Mouse (Mus musculus): ENCODE data around the gene Hmga2.

Hmga2 gene

DNA sequence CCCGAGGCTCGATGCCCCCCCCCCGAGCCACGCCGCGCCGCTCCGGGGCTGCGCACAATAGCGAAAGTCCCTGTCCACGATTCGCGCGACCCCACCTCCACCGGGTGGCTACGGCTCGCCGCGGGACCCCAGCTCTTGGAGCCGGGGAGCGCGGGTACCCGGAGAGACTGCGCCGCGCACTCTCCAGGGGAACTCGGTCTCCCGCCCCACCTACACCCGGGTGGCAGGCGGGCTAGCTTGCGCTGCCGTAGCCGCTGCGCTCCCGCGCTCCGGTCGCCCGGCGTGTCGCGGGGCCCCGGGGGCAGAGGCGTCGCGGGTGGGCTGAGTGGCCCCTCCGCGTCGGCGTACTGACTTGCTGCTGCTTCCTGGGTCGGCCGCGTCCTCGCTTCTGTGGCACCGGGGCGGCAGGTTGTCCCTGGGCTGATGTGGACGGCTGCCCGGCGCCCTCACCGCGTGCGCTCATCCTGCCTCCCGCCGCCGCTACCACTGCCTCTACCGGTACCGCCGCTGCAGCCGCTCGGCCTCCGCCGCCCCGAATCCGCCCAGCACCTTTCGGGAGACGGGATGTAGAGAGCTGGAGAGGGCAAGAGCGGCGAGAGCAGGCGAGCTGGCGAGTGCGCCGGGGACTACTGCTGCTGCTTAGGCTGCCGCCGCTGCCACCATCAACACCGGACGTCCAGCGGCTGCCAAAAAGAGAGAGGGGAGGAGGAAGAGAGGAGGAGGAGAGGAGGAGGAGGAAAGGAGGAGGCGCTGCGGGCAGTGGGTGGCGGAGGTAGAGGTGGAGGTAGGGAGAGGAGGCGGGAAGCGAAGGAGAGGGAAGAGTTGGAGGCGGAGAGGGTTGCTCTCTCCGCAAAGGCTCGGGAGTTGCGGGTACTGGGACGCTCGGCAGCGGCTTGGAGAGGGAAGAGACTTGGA lies at the start of gene Hmga2:
Gene Hmga2 (minus strand): TSS at position 869 of the 915 bp plus-strand sequence.
- DNase-seq (ENCODE audit: low read depth, low spot score) = no peak

DNA sequence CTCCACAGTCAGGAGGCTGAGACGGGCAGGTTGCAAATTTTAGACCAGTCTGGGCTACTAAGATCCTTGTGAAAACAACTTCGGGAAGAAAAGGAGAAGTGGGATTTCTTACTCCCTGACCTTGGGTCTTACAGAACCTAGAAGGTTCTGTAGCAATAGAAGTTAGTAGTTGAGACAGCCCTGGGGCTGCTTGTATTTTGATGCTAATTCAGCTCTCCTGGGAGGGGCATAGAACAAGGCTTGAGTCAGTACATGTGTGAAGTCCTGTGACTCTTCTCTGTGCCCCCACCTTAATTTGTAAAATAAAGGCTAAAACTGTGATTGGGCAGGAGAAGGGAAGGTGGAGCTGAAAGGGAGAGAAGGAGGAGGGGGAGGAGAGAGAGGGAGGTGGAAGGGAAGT lies 46.7 kb upstream of the Hmga2 start:
- no peak for DNase-seq (ENCODE audit: low read depth, low spot score)

DNA sequence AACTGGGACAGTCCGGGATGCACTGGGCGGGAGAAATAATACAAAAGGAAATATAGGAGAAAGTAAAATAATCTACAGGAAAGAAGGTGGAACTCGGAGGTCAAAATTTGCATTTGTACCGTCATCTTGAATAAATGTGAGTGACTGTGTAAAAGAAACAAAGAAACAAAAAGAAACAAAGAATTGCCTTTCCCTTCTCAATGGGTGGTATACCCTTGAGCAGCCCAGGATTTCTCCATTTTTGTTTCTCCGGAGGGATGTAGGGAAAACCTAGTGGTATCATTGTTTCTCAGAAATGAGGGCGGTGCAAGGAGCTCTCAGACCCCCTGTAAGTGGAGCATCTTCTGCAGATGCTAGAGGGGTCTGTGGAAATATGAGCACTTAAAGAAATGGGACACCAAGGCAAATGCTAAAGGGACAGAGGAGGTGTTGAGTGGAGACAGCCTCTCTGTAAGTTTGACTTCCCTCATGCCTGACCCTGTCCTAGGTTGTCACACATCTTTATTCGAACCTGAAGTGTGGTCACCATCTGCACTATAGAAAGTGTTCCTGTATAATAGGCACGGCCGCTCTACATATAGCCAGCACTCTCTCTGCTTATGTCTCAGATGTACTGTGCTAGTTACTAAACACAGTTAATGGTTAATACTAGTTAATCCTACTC lies 45.8 kb upstream of the Hmga2 start:
- DNase-seq (ENCODE audit: low read depth, low spot score) = no peak

DNA sequence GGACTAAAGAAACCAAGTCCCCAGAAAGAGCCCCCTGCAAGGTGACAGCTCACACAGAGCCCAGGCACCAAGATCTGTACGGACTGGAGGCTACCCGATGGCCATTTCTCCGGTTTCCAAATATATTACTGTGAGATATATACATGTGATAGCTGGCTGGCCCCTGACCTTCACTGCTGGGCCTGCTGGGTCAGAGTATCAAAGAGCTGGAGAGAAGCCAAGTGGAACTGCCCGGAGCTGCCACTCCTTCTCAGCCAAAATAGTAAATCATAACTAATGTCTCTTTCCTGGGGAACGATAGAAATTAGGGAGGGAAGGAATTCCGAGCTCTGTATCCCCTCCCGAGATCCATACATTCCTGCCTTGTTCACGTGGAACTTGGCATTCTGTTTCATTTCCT lies 40.0 kb upstream of the Hmga2 start:
- DNase-seq (ENCODE audit: low read depth, low spot score) = no peak

DNA sequence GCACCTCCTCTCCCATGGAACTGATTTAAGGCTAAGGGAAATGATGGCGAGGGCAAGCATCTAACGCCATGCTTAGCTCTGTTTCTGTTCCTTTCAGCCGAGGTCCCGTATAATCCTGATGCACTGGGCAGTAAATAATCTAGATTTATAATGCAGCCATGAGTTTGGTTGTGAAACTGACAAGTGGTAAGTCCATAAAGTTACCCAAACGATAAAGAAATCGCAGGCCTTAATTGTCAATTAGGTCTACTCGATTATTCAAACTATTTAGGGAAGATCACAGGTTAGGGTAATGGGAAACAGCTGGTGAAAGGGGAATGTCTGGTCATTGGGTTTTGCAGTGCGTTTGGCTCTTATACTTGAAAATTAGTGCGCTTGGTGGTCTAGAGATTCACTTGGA lies 37.5 kb upstream of the Hmga2 start:
- DNase-seq (ENCODE audit: low read depth, low spot score) = no peak

DNA sequence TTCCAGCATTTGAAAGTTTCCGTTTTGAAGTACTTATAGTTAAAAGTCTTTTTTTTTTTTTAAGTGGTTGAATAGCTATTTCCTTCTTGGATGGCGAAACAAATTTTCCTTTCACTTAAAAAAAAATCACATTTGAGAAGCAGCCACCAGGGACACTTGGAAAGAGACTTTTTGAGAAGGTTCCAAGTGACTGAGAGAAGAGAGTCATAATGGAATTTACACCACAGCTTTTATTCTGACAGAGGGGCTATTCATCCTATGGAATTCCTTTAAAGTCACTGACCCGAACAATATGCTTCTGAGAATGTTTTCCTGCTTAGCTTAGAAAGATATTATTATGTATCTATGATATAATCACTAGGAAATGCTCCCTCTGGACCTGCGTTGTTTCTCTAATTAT lies 36.7 kb upstream of the Hmga2 start:
- no peak for DNase-seq (ENCODE audit: low read depth, low spot score)

DNA sequence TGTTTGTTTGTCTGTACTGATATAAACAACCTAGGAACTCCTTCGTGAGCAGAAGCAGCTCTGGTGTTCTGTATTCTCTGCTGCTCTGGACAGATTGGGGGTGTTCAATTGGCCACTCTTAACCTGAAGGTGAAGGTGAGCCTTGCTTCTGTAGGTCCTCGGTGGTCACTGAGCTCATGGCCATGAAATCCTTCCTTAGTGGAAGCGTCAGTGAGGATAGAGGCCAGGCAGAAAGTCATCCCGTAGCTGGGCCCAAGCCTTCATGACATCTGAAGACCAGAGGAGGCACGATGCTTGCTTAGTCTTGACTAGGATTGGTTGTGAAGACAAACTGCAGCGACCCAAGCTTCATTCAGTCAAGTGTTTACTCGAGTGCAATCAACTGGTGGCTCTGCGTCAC lies 35.9 kb upstream of the Hmga2 start:
- DNase-seq (ENCODE audit: low read depth, low spot score) = no peak

DNA sequence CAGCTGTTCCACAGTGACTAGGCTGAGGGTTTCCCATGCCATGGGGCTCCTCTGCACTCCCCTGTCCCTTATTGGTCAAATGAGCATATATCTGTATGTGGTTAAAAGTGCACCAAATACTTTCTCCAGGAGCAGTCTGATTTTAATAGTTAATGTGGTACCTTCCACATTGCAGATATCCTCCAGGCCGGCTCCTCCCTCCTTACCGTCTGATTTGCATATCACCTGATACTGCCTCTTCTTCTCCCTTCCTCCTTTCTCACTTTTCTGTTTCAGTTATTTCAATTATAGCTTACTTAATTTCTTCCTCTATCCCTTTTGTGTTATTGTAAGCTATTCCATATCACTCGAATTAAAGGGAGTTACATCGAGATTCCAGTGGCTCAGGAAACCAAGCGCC lies 27.7 kb upstream of the Hmga2 start:
- DNase-seq (ENCODE audit: low read depth, low spot score) = no peak

DNA sequence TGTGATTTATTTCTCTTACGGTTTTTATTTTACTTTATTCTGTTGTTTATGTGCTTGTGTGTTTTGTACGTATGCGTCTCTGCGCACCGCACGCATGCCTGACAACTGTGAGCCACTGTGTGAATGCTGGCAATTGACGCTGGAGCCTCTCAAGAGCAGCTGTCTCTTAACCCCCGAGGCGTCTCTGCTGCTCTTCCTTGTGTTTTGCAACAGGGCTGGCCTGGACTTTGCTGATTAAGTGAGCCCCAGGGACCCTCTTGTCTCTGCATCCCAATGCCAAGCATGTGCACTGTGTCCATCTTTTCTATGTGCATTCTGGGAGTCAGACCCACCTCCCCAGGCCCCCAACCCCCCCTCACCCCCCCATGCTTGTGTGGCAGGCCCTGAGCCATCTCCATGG lies 24.5 kb upstream of the Hmga2 start:
- DNase-seq (ENCODE audit: low read depth, low spot score) = no peak

DNA sequence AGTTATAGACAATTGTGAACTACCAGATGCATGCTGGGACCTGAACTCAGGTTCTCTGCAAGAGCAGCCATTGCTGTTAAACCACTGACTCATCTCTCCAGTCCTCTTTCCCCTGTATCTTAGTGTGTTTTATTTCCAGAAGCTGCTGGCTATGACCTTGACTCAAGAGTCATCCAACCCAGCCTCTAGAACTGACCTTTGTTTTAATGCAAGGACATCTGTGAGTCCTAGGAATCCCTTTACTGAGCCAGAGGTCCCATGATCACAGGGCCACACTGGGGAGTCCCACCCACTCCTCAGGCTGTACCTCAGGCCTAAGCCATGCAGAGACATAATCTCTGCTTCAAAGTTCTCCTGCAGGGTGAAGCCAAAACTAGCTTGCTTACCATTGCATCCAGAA lies 21.8 kb upstream of the Hmga2 start:
- no peak for DNase-seq (ENCODE audit: low read depth, low spot score)

DNA sequence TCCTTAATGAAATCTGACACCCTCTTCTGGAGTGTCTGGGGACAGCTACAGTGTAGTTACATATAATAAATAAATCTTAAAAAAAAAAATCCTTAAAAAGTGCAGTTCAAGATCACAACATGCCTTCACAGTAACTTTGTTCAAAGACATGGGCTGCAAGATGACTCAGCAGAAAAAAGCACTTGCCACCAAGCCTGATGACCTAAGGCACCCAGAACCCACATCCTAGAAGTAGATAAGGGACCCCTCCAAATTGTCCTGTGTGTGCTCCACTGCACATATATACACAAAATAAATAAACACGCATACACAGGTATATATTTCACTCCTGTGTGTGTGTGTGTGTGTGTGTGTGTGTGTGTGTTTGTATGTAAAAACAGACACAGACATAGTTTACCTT lies 18.4 kb upstream of the Hmga2 start:
- no peak for DNase-seq (ENCODE audit: low read depth, low spot score)

DNA sequence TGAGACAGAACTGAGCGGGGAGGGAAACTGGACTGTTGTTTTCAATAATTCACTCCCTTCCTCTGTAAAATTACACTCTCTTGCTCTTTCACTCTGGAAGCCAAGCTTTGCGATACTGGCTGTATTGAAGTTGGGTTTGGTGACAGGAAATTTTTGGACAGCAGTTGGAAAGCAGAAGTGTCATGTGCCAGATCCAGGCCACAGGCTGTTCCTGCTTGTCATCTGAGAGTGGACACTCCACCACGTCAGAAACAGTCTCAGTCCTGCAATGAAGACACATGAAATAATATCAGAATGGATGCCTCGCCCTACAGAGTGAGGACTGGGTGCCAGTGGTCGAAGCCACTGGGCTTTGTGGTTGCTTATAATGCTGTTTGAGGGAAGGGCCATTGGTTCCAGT lies 15.2 kb upstream of the Hmga2 start:
- DNase-seq (ENCODE audit: low read depth, low spot score) = no peak

DNA sequence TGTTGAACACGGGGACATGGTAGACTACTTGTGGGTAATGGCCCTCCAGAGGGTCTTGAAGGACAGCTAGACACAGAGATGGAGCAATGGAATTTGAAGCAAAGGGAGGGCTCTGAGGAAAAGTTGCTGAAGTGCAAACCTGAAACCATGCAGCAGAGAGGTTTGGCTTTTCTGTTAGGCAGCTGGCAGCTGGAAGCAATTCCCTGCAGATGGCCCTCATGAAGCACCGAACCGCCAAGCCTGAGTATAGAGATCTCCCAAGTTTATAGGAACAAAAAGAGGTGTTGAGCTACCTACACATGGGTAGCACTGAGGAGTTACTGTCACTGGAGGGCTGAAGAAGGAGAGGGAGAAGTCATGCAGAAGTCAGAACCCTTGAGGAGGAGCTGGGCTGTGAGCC lies 13.3 kb upstream of the Hmga2 start:
- no peak for DNase-seq (ENCODE audit: low read depth, low spot score)

DNA sequence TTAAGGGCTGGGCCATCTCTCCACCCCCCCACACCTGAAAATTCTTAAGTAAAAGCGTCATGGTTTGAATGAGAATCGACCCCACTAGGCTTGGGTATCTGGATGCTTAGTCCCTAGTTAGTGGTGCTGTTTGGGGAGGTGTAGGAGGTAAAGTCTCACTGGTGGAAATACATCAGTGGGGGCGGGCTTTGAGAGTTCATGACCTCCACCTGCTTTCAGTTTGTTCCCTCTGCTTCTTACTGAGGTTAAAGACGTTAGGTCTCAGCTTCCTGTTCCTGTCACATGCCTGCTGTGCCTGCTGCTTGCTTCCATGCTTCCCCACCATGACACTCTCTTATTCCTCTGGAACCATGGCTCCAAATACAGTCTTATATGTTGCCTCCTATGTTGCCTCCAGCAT lies 12.3 kb upstream of the Hmga2 start:
- no peak for DNase-seq (ENCODE audit: low read depth, low spot score)

DNA sequence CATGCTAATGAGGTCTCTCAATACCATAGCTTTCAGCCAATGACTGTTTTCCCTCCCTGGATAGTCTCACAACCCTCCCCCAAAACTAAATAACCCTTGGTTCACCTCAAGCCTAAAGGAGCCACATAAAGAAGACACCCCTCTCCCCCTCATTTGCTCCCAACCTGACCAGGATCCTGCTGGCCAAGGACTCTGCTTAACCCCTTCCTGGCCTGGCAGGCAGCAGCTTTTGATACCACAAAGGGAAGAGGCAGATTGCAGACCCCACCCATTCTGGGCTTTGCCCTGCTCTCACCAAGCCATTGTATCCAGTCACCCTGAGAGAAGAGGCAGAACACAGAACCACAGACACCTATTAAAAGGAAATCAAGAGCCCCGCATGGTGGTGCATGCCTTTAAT lies 11.6 kb upstream of the Hmga2 start:
- DNase-seq (ENCODE audit: low read depth, low spot score) = no peak

DNA sequence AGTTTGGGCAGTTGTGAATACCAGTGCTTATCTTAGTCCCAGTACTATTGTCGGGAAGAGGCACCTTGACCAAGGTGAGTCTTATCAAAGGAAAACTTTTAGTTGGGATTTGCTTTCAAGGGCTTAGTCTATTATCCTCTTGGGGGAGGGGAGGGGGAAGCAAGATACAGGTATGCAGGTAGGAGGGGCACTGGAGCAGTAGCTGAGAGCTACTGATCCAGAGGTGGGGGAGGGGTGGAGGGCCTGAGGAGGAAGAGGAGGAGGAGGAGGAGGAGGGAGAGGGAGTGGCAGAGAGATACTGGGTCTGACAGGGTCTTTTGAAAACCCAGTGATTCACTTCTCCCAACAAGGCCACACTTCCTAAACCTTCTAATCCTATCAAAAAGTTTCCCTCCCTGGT lies 9.2 kb upstream of the Hmga2 start:
- no peak for DNase-seq (ENCODE audit: low read depth, low spot score)

DNA sequence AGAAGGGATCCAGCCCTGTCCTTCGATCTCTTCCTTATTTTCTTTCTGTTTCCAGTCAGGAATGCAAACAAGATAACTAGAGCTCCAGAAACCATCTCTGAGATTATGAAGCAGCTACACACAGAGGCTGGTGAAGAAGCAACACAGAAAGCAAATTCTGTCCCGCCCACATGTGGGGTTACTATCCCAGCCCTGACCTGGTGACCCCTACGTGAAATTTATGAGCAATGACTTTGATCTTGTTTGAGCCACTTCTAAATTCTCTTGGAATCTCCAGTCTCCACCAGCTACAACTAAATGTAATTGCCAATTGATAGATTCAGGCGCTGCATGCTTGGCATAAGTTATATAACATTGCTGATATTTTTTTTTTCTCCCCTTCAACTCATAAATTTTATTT lies 7.9 kb upstream of the Hmga2 start:
- no peak for DNase-seq (ENCODE audit: low read depth, low spot score)

DNA sequence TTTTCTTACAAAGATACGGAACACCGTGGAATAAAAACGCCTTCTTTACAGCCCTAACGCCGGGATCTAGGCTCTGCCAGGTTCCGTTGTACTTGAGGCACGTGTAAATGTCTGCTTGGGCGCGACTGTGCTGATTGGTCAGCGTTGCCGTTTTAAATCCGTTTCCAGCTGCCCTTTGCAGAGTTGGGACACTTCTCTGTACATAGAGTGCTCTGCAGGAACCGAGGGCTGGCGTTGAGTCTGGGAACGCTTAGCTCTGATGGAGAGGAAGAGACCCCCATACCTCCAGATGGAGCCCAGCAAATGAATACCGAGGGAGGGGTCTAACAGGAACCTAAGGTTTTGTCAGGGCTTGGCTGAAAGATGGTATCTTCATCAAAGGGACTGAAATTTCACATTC lies 1.9 kb upstream of the Hmga2 start:
- DNase-seq (ENCODE audit: low read depth, low spot score) = no peak

DNA sequence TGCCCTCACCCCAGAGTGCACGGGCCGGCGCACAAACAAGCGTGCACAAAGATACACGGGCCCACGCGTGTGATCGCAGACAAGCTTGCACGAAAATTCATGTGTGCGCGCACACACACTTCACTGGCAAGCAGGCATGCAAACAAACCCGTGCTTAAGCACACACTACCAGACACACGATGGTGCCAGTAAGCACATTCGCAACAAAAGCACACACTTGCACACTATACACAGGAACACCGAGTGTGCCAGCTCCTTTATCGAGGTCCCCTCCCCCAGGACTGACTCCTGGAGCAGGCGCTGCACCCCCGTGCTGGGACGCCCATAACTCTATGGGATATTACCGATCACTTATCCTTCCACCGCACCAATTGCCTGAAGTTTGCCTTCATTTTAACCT lies 1.2 kb upstream of the Hmga2 start:
- DNase-seq (ENCODE audit: low read depth, low spot score) = no peak

DNA sequence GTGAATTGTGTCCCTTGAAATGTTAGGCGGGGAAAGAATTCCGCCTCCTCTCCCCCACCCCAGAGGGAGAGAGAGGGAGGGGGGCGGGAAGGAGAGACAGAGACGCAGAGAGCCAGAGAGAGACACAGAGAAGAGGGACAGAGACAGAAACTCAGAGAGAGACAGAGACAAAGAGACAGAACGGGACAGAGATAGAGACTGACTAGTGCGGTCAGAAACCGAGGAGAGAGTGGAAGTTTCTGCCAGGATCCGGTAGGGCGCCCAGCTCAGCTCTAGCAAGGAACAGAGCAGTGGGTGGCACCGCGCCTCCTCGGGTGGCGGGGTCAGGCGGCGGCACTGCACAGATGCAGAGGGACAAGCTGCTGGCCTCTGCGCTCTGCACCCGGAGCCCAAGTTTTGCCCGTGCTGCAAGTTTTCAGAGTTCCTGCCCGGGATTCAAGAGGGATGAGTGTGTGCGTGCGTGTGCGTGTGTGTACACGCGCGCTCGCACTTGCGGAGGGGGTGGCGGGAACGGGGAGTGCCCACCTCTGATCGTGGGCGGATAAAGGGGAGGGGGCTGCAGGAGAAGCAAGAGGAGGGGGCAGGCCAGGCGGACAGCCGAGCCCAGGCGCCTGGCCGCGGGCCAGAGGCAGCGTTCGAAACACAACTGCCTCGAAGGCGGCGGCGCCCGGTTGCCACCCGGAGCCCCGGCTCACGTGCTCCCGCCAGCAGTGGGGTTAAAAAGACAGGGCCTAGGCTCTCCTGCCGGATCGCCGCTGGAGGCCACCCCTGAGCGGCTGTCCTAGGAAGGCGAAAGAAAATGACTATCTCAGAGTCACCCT lies 457 bp upstream of the Hmga2 start:
- no peak for DNase-seq (ENCODE audit: low read depth, low spot score)

DNA sequence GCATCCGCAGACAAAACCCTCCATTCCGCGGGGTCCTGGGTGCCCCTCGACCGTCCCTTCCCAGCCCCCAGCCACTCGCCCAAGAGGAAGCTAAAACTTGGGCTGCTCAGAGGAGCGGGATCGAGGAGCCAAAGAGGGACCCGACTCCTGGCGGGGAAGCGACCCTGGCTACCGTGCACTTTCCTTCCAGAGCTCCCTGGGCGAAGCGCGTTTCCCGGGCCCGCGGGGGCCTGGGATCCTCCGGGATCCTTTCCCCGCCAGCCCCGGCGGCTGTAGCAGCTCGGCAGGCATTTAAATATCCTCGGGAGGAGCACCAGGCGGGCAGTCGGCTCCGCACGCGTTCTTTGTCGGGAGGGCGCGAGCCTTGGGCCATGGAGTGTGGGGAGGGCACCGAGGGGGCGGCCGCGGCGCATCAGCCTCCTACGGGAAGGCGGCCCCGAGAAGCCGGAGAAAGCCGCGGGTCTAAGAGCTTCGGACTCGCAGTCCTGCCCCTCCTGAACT lies 1.2 kb downstream of the Hmga2 start:
- no peak for DNase-seq (ENCODE audit: low read depth, low spot score)

DNA sequence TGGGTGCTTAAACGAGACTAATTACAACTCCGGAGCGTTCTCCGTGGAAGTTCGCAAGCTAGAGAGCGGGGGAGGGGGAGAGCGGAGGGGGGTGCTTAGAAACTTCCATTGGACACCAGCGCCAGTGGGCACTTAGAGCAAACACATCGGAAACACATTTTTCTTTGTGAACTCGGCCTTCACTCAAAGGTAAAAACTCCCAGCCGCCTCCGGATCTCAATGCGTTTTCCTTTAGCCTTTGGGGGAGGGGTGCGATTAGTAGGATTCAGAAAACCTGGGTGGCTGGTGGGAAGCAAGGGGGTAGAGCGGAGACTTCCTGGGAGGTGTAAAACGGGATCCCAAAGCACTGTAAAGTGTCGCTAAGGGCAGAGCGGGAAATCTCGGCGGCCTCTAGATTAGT lies 2.0 kb downstream of the Hmga2 start:
- no peak for DNase-seq (ENCODE audit: low read depth, low spot score)
